In the genomic region with DNA sequence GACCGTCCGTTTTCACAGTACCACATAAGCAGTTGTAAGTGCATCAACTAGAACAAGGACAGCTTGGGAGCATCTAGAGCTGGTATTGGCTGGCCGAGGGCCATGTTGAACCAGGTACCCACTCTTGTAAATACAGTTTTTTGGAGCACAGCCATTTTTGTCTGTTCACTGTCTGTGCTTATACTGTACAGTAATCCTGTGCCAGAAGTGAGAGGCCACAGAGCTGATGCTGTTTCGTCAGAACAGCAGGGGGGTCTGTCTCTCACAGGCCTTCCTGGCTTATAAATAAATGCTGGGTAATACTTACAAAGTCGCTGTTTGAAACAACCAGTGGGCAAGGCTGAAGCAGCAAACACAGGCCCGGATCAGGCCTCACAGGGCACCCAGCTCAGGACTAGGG, we compare ENCODE assay signal across 15 mouse cellular contexts. TPM values are rescaled to one million over a fixed set of nuclear protein-coding genes. Genes with fewer than 3 reads are reported as not detected.
"Had no signal": no experiment of that assay in that cellular context is flagged by ENCODE, and none has a peak within 500 bp of the region (broad histone marks: within the 10 kb centered on the region; RNA-seq: fewer than 3 reads in every experiment).

No protein-coding gene starts in this region.

- H3K4me3 ChIP-seq: layer of hippocampus, adult 2 months; limb, embryonic 12.5 days; liver, embryonic 13.5 days; midbrain, embryonic 13.5 days had no signal

- H3K4me2 ChIP-seq: limb, embryonic 12.5 days; liver, embryonic 13.5 days; midbrain, embryonic 13.5 days had no signal

- H3K9ac ChIP-seq: limb, embryonic 12.5 days; liver, embryonic 13.5 days; liver, postnatal 0 days; midbrain, embryonic 13.5 days had no signal

- ATAC-seq: liver, postnatal 0 days; midbrain, embryonic 13.5 days had no signal

- H3K9me3 ChIP-seq: limb, embryonic 12.5 days; liver, embryonic 13.5 days; midbrain, embryonic 13.5 days had no signal

- H3K27ac ChIP-seq: layer of hippocampus, adult 2 months; limb, embryonic 12.5 days; liver, embryonic 13.5 days; midbrain, embryonic 13.5 days had no signal

- H3K27me3 ChIP-seq: liver, embryonic 13.5 days; midbrain, embryonic 13.5 days had no signal

- H3K4me1 ChIP-seq: liver, embryonic 13.5 days; midbrain, embryonic 13.5 days had no signal

- DNase-seq: kidney, postnatal 10 days; kidney, postnatal 4 days; liver; liver, embryonic 13.5 days; liver, postnatal 0 days; lung, postnatal 36 days; thymus, adult 2 months; thymus, postnatal 25 days had no signal

RNA-seq across cellular contexts. Expression of a gene that starts 27.5 kb away (rescaled TPM):
- polyA plus RNA-seq: kidney, embryonic 14.5 days; limb, embryonic 12.5 days; liver, embryonic 13.5 days; liver, postnatal 0 days; midbrain, embryonic 13.5 days; midbrain, postnatal 0 days; neural tube, embryonic 11.5 days; thymus, adult 2 months; urinary bladder, adult 2 months had no signal
